Mouse (Mus musculus) intestine, postnatal 0 days (tissue): ENCODE measurements around the gene Fkbp8. TPM values are rescaled to one million over a fixed set of nuclear protein-coding genes. Genes with fewer than 3 reads are reported as not detected.

Experiments used
- ATAC-seq: fragments of 200-750 bp; cut with Nextera tagmentation; 2 replicates; pipeline ENCODE4 v1.8.0; 2017; ENCODE audit warnings: mild to moderate bottlenecking, moderate TSS enrichment, moderate library complexity
- H3K27ac ChIP-seq: fragments of 300-500 bp; sonication (generic); 2 replicates; pipeline ENCODE4 v1.5.1; 2014; ENCODE audit warnings: mild to moderate bottlenecking, low read depth, low read length, moderate library complexity
- H3K27me3 ChIP-seq: fragments of 300-500 bp; sonication (generic); replicated peaks from 2 replicates; pipeline ENCODE4 v1.6.1; 2014; ENCODE audit warnings: low read length, mixed read lengths; ENCODE audit not compliant: control insufficient read depth, insufficient read depth
- H3K36me3 ChIP-seq: fragments of 300-500 bp; sonication (generic); 2 replicates; pipeline ENCODE4 v1.6.1; 2014; ENCODE audit warnings: mild to moderate bottlenecking, moderate library complexity; ENCODE audit not compliant: control insufficient read depth, insufficient read depth
- H3K4me1 ChIP-seq: fragments of 300-500 bp; sonication (generic); replicated peaks from 2 replicates; pipeline ENCODE4 v1.6.1; 2014; ENCODE audit warnings: antibody characterized with exemption, low read length, mixed read lengths; ENCODE audit not compliant: control insufficient read depth, insufficient read depth
- H3K4me2 ChIP-seq: fragments of 300-500 bp; sonication (generic); replicated peaks from 2 replicates; pipeline ENCODE4 v1.6.1; 2014; ENCODE audit warnings: low read depth, mild to moderate bottlenecking, moderate library complexity
- H3K4me3 ChIP-seq: fragments of 300-500 bp; sonication (generic); 2 replicates; pipeline ENCODE4 v1.5.1; 2014; ENCODE audit warnings: low read depth, low read length
- H3K9ac ChIP-seq: fragments of 300-500 bp; sonication (generic); 2 replicates; pipeline ENCODE4 v1.6.1; 2014; ENCODE audit warnings: mild to moderate bottlenecking, low read depth, low read length
- H3K9me3 ChIP-seq: fragments of 300-500 bp; sonication (generic); 2 replicates; pipeline ENCODE4 v1.6.1; 2016; ENCODE audit warnings: mixed run types; ENCODE audit not compliant: control insufficient read depth
- CTCF ChIP-seq: sonication (generic); IDR thresholded peaks from 2 replicates; pipeline ENCODE4 v1.5.1; 2016; ENCODE audit warnings: low read depth, mild to moderate bottlenecking, control low read depth, antibody characterized with exemption, moderate library complexity
- WGBS: fragments of 180-500 bp; shearing (Covaris S2); extraction: QIAGEN DNeasy Blood & Tissue Kit; methylation state at CpG from one replicate; pipeline ENCODE4 v1.1.7; 2014; 5-methylcytosine and 5-hydroxymethylcytosine counted together
- polyA plus RNA-seq: library from polyadenylated mRNA; unstranded; fragments of >200 nt; fragmentation: Nextera tagmentation; extraction: Ambion mirVana; gene quantifications from 2 replicates; pipeline ENCODE4 v1.2.1, GENCODE M21; 2015

The Fkbp8 gene
- polyA plus RNA-seq, 1 experiment from 2014 or later = 203 TPM

GRCm38 (mm10) chr8:70561809-70562535 is 34.4 kb downstream of the Fkbp8 start:
- H3K27ac ChIP-seq = no peak overlapping the region
- 58% methylated on average over 7 of the region's 7 CpGs for WGBS
- H3K4me1 ChIP-seq = peaks cover 16% of the 10 kb centered on the region; the same call in 1 of the 2 replicates
- peaks cover 4% of the 10 kb centered on the region; the same call in 1 of the 2 replicates for H3K36me3 ChIP-seq
- H3K27me3 ChIP-seq = no peaks in the 10 kb centered on the region
- H3K4me2 ChIP-seq = no peak overlapping the region
- H3K9me3 ChIP-seq = no peaks in the 10 kb centered on the region
- TF ChIP-seq CTCF = no peak
- no peak overlapping the region for H3K4me3 ChIP-seq
- no peak for ATAC-seq
- H3K9ac ChIP-seq = no peak overlapping the region

GRCm38 (mm10) chr8:70562802-70563201 is 35.3 kb downstream of the Fkbp8 start:
- Histone ChIP-seq H3K4me2 (no peak overlapping the region), H3K9me3 (no peaks in the 10 kb centered on the region), H3K27me3 (no peaks in the 10 kb centered on the region), H3K4me3 (no peak overlapping the region), H3K4me1 (peaks cover 16% of the 10 kb centered on the region; the same call in 1 of the 2 replicates), H3K9ac (no peak overlapping the region), H3K36me3 (peaks cover 5% of the 10 kb centered on the region; the same call in 1 of the 2 replicates), H3K27ac (no peak overlapping the region)
- WGBS = 58% methylated on average over 3 of the region's 3 CpGs
- no peak for TF ChIP-seq CTCF
- no peak for ATAC-seq

GRCm38 (mm10) chr8:70563763-70564387 is 36.4 kb downstream of the Fkbp8 start:
- WGBS = 82% methylated on average over 6 of the region's 6 CpGs
- no peak for TF ChIP-seq CTCF
- no peak for ATAC-seq

GRCm38 (mm10) chr8:70564696-70565235 is 37.2 kb downstream of the Fkbp8 start:
- no peak for ATAC-seq
- Histone ChIP-seq H3K9ac (no peak overlapping the region), H3K9me3 (no peaks in the 10 kb centered on the region), H3K27me3 (no peaks in the 10 kb centered on the region), H3K27ac (no peak overlapping the region), H3K4me1 (peaks cover 13% of the 10 kb centered on the region; the same call in 1 of the 2 replicates), H3K4me2 (no peak overlapping the region), H3K36me3 (peaks cover 5% of the 10 kb centered on the region; the same call in 1 of the 2 replicates), H3K4me3 (no peak overlapping the region)
- TF ChIP-seq CTCF = no peak
- 64% methylated on average over 3 of the region's 3 CpGs for WGBS

More at GRCm38 (mm10) chr8:70563763-70564387, 36.4 kb downstream of the Fkbp8 start:
- H3K36me3 ChIP-seq = peaks cover 5% of the 10 kb centered on the region; the same call in 1 of the 2 replicates
- no peak overlapping the region for H3K4me3 ChIP-seq
- no peaks in the 10 kb centered on the region for H3K27me3 ChIP-seq
- H3K9ac ChIP-seq = no peak overlapping the region
- no peak overlapping the region for H3K27ac ChIP-seq
- no peak overlapping the region for H3K4me2 ChIP-seq
- H3K9me3 ChIP-seq = no peaks in the 10 kb centered on the region
- H3K4me1 ChIP-seq = peaks cover 16% of the 10 kb centered on the region; the same call in 1 of the 2 replicates

- Histone ChIP-seq H3K36me3 (peaks cover 5% of the 10 kb centered on the region; the same call in 1 of the 2 replicates), H3K27ac (peak overlapping the region; percentile 17; the same call in 1 of the 2 replicates), H3K9me3 (no peaks in the 10 kb centered on the region), H3K4me2 (no peak overlapping the region), H3K4me1 (peaks cover 11% of the 10 kb centered on the region; the same call in 1 of the 2 replicates), H3K27me3 (no peaks in the 10 kb centered on the region), H3K4me3 (no peak overlapping the region), H3K9ac (no peak overlapping the region)
- WGBS = 30% methylated on average over 3 of the region's 3 CpGs
- ATAC-seq = peak; percentile 49
- no peak for TF ChIP-seq CTCF
These were observed 38.0 kb downstream of the Fkbp8 start for GRCm38 (mm10) chr8:70565561-70565960.

- Histone ChIP-seq H3K9ac (no peak overlapping the region), H3K4me3 (no peak overlapping the region), H3K27me3 (no peaks in the 10 kb centered on the region), H3K9me3 (no peaks in the 10 kb centered on the region), H3K36me3 (peaks cover 19% of the 10 kb centered on the region; the same call in 1 of the 2 replicates), H3K4me1 (no peaks in the 10 kb centered on the region; the same call in 1 of the 2 replicates), H3K4me2 (no peak overlapping the region), H3K27ac (no peak overlapping the region)
- TF ChIP-seq CTCF = no peak
- ATAC-seq = no peak
These were observed 42.8 kb downstream of the Fkbp8 start for GRCm38 (mm10) chr8:70570360-70570759.
